Comparison of ENCODE assay signal across 16 mouse cellular contexts in genomic region chr5:74244406-74245019, GRCm38 (mm10). TPM values are rescaled to one million over a fixed set of nuclear protein-coding genes. Genes with fewer than 3 reads are reported as not detected.
A peak's percentile ranks its signal among the peaks of the same experiment; 100 is the strongest.
DNase-seq lines count a peak whose midpoint lies in the region; ATAC-seq and TF ChIP-seq lines count a peak whose summit lies in the region.
"Had no signal": no experiment of that assay in that cellular context is flagged by ENCODE, and none has a peak within 500 bp of the region (broad histone marks: within the 10 kb centered on the region; RNA-seq: fewer than 3 reads in every experiment).

No protein-coding gene starts in this region.

- H3K36me3 ChIP-seq in hindbrain, postnatal 0 days (ENCODE audit: insufficient read depth, low read length), result no peaks in the 10 kb centered on the region
- H3K36me3 ChIP-seq in hindbrain, embryonic 14.5 days (replicated peaks; ENCODE audit: control insufficient read depth, insufficient read depth), result no peaks in the 10 kb centered on the region
- H3K36me3 ChIP-seq: limb, embryonic 12.5 days; midbrain, embryonic 12.5 days had no signal

- no peak for TF ChIP-seq CTCF in hindbrain, postnatal 0 days (IDR thresholded peaks at IDR 0.05; ENCODE audit: low read depth)

- no peak overlapping the region for H3K4me2 ChIP-seq in hindbrain, postnatal 0 days (ENCODE audit: low read depth, low read length)
- no peak overlapping the region for H3K4me2 ChIP-seq in hindbrain, embryonic 14.5 days (replicated peaks)
- H3K4me2 ChIP-seq: heart, embryonic 11.5 days; limb, embryonic 12.5 days; midbrain, embryonic 12.5 days had no signal

- no peak overlapping the region for H3K9ac ChIP-seq in hindbrain, postnatal 0 days (replicated peaks; ENCODE audit: low read length)
- no peak overlapping the region for H3K9ac ChIP-seq in hindbrain, embryonic 14.5 days
- H3K9ac ChIP-seq: limb, embryonic 12.5 days; midbrain, embryonic 12.5 days had no signal

- no peak for ATAC-seq in hindbrain, postnatal 0 days
- ATAC-seq in hindbrain, embryonic 14.5 days (ENCODE audit: low FRiP score), result no peak
- ATAC-seq: Patski had no signal

- H3K27ac ChIP-seq in hindbrain, postnatal 0 days, result no peak overlapping the region
- no peak overlapping the region for H3K27ac ChIP-seq in hindbrain, embryonic 14.5 days
- H3K27ac ChIP-seq: limb, embryonic 12.5 days; midbrain, embryonic 12.5 days had no signal

- H3K27me3 ChIP-seq in hindbrain, postnatal 0 days (ENCODE audit: insufficient read depth, low read length), result no peaks in the 10 kb centered on the region
- H3K27me3 ChIP-seq in hindbrain, embryonic 14.5 days (ENCODE audit: control insufficient read depth, insufficient read depth, low read length), result no peaks in the 10 kb centered on the region
- H3K27me3 ChIP-seq: limb, embryonic 12.5 days; midbrain, embryonic 12.5 days; Patski had no signal

- H3K4me3 ChIP-seq in hindbrain, postnatal 0 days (ENCODE audit: low read length), result no peak overlapping the region
- H3K4me3 ChIP-seq in hindbrain, embryonic 14.5 days (replicated peaks; ENCODE audit: low read length), result no peak overlapping the region
- H3K4me3 ChIP-seq: erythroblast, embryonic 14.5 days; limb, embryonic 12.5 days; midbrain, embryonic 12.5 days had no signal

- H3K9me3 ChIP-seq in hindbrain, postnatal 0 days (ENCODE audit: low read length), result no peaks in the 10 kb centered on the region
- no peaks in the 10 kb centered on the region for H3K9me3 ChIP-seq in hindbrain, embryonic 14.5 days (ENCODE audit: control insufficient read depth, low read length)
- H3K9me3 ChIP-seq: limb, embryonic 12.5 days; midbrain, embryonic 12.5 days had no signal

- H3K4me1 ChIP-seq in hindbrain, postnatal 0 days (ENCODE audit: insufficient read depth, low read length), result peaks cover 6% of the 10 kb centered on the region; the same call in 1 of the 2 replicates
- H3K4me1 ChIP-seq in hindbrain, embryonic 14.5 days (replicated peaks; ENCODE audit: control insufficient read depth, insufficient read depth, low read length), result no peaks in the 10 kb centered on the region

- DNase-seq in adrenal gland, postnatal 10 days, result peak; percentile 25
- DNase-seq in adrenal gland, adult 8-10 months, result no peak
- DNase-seq in hindbrain, postnatal 0 days (ENCODE audit: low spot score), result peak; percentile 53
- no peak for DNase-seq in hindbrain, embryonic 14.5 days (ENCODE audit: low spot score)
- DNase-seq in brain, adult 2 months (ENCODE audit: low read depth, low spot score), result peak; percentile 76
- peak; percentile 90 to 92 for DNase-seq in cerebellum, postnatal 10 days
- DNase-seq in Muller cell, postnatal 12 days (ENCODE audit: inconsistent ontology term), result no peak
- DNase-seq in right cerebral cortex, postnatal 25 days, result no peak
- DNase-seq: embryo, embryonic 11 days; kidney, adult 2 months; thymus, adult 2 months had no signal

- WGBS in hindbrain, postnatal 0 days, result 68% methylated on average over 14 of the region's 14 CpGs
- WGBS in hindbrain, embryonic 14.5 days, result 89% methylated on average over 14 of the region's 14 CpGs

RNA-seq across cellular contexts. Expression of gene Rasl11b, which starts 49.4 kb away (rescaled TPM):
- total RNA-seq in adrenal gland, postnatal 10 days (2021), result 10 to 100 TPM; 15.7 to 18.6 TPM
- 10 to 100 TPM; 21.0 to 26.2 (median 23.7) TPM for total RNA-seq in adrenal gland, adult 8-10 months (2022)
- 5.9 and 7.2 TPM in 2 replicates for total RNA-seq in hindbrain, postnatal 0 days (2014; rRNA removed)
- polyA plus RNA-seq in hindbrain, postnatal 0 days (2015; fragmentation: Nextera tagmentation; extraction: Ambion mirVana), result 16.7 and 17.1 TPM in 2 replicates
- polyA plus RNA-seq in hindbrain, embryonic 14.5 days (2014; fragmentation: Nextera tagmentation; extraction: Ambion mirVana), result 15.4 and 16.5 TPM in 2 replicates
- polyA plus RNA-seq: erythroblast, embryonic 14.5 days had no signal

Comparison
In these comparisons a context has a peak if more than half of its experiments do, and no peak if none do; other contexts are left out.
1. DNase-seq: peak in adrenal gland, postnatal 10 days (single experiment), hindbrain, postnatal 0 days (single experiment), brain, adult 2 months (single experiment) and cerebellum, postnatal 10 days (2 of 2); none in adrenal gland, adult 8-10 months (single experiment), hindbrain, embryonic 14.5 days (single experiment), Muller cell, postnatal 12 days (single experiment) and right cerebral cortex, postnatal 25 days (single experiment).